ENCODE assay signal across 8 mouse cellular contexts in the genomic region with DNA sequence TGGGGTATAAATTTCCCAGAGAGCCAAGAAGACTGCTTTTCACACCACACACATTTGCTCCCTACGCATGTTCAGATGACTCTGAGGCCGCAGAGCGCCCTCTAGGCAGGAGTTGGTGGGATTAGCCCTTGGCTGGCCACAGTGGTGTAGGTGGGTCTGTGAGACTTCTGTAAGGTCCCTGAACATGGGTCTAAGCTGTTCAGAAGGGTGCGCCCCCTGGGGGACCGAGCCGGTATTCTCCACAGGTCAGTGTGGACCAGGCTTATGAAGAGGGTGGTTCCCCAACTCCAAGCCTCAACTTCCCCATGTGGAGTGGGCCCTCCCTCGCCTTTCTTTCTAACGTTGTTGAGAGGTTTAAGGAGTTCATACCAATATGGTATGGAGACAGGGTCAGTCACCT. TPM values are rescaled to one million over a fixed set of nuclear protein-coding genes. Genes with fewer than 3 reads are reported as not detected.
DNase-seq lines count a peak whose midpoint lies in the region; ATAC-seq and TF ChIP-seq lines count a peak whose summit lies in the region.
"Had no signal": no experiment of that assay in that cellular context is flagged by ENCODE, and none has a peak within 500 bp of the region (broad histone marks: within the 10 kb centered on the region; RNA-seq: fewer than 3 reads in every experiment).

No protein-coding gene starts in this region.

- H3K4me1 ChIP-seq in kidney, embryonic 15.5 days: peaks cover 15% of the 10 kb centered on the region; the same call in 1 of the 2 replicates
- H3K4me1 ChIP-seq in ES-E14 (ENCODE audit: control insufficient read depth in 2 of 2, insufficient read depth in 2 of 2, low read length in 2 of 2, poor library complexity in 1 of 2): peaks cover 0 to 11% of the 10 kb centered on the region in 2 experiments; a peak in 1 of 4 replicates
- H3K4me1 ChIP-seq in intestine, postnatal 0 days (replicated peaks; ENCODE audit: control insufficient read depth, insufficient read depth, low read length): no peaks in the 10 kb centered on the region
- 0 out of 2 replicates have a peak, but pooled peaks cover 4% of the 10 kb centered on the region for H3K4me1 ChIP-seq in lung, embryonic 14.5 days (ENCODE audit: insufficient read depth)
- H3K4me1 ChIP-seq in spleen, adult 2 months (ENCODE audit: control insufficient read depth, insufficient read depth, insufficient read length): no peaks in the 10 kb centered on the region
- H3K4me1 ChIP-seq: megakaryocyte, embryonic 14.5 days had no signal

- no peak overlapping the region for H3K4me2 ChIP-seq in kidney, embryonic 15.5 days
- no peak overlapping the region for H3K4me2 ChIP-seq in intestine, postnatal 0 days (replicated peaks; ENCODE audit: low read depth)
- H3K4me2 ChIP-seq in lung, embryonic 14.5 days: 0 out of 2 replicates have a peak overlapping the region, but pooled peaks have one; percentile 7

- H3K27me3 ChIP-seq in kidney, embryonic 15.5 days: peaks cover 6% of the 10 kb centered on the region; the same call in 1 of the 2 replicates
- no peaks in the 10 kb centered on the region for H3K27me3 ChIP-seq in intestine, postnatal 0 days (replicated peaks; ENCODE audit: control insufficient read depth, insufficient read depth, low read length)
- no peaks in the 10 kb centered on the region for H3K27me3 ChIP-seq in lung, embryonic 14.5 days (ENCODE audit: insufficient read depth, low read length)
- H3K27me3 ChIP-seq in spleen, adult 2 months (ENCODE audit: control insufficient read depth, insufficient read depth, low read length): no peaks in the 10 kb centered on the region

- no peak for TF ChIP-seq POLR2A in spleen, adult 2 months (IDR thresholded peaks at IDR 0.05; ENCODE audit: low read depth, low read length)

- in situ Hi-C loops in ES-E14 (cut with MboI; ENCODE audit: low sequenced_read_pairs in 2 of 2, unreplicated experiment in 2 of 2): no loop called here

- DNase-seq in kidney, adult 11 months: peak; percentile 21
- DNase-seq in ES-E14 (ENCODE audit: low read depth, low spot score): peak; percentile 79
- DNase-seq in c-Kit-positive CD71-positive TER-119-positive erythroid progenitor cells, embryonic 14.5 days (ENCODE audit: low spot score): peak; percentile 10
- peak; percentile 69 for DNase-seq in lung, embryonic 14.5 days
- peak; percentile 9 to 60 for DNase-seq in spleen, adult 2 months (ENCODE audit: low read depth in 1 of 2, low spot score in 2 of 2)

- no peak overlapping the region for H3K27ac ChIP-seq in kidney, embryonic 15.5 days
- no peak overlapping the region for H3K27ac ChIP-seq in ES-E14 (ENCODE audit: insufficient read depth, low read depth, low read length, poor library complexity, severe bottlenecking)
- no peak overlapping the region for H3K27ac ChIP-seq in intestine, postnatal 0 days (ENCODE audit: low read depth, low read length)
- no peak overlapping the region for H3K27ac ChIP-seq in lung, embryonic 14.5 days (ENCODE audit: low read depth)
- H3K27ac ChIP-seq in spleen, adult 2 months (ENCODE audit: insufficient read depth, low read length): no peak overlapping the region

- H3K36me3 ChIP-seq in kidney, embryonic 15.5 days: no peaks in the 10 kb centered on the region
- H3K36me3 ChIP-seq in ES-E14 (ENCODE audit: control insufficient read depth, insufficient read depth, low read length, poor library complexity, severe bottlenecking): no peaks in the 10 kb centered on the region
- no peaks in the 10 kb centered on the region for H3K36me3 ChIP-seq in intestine, postnatal 0 days (ENCODE audit: control insufficient read depth, insufficient read depth)
- H3K36me3 ChIP-seq in lung, embryonic 14.5 days (ENCODE audit: insufficient read depth): no peaks in the 10 kb centered on the region
- H3K36me3 ChIP-seq in spleen, adult 2 months (ENCODE audit: control insufficient read depth, insufficient read depth, low read length): peaks cover 42% of the 10 kb centered on the region

- peak; percentile 64 for TF ChIP-seq CTCF in intestine, postnatal 0 days (IDR thresholded peaks at IDR 0.05; ENCODE audit: low read depth)
- peak; percentile 59 for TF ChIP-seq CTCF in lung, embryonic 14.5 days (IDR thresholded peaks at IDR 0.05; ENCODE audit: low read depth)
- peak; percentile 44; the same call in 1 of the 2 replicates for TF ChIP-seq CTCF in spleen, adult 2 months (IDR thresholded peaks at IDR 0.05; ENCODE audit: extremely low read depth, insufficient read depth, insufficient read length, insufficient replicate concordance)

- H3K9me3 ChIP-seq in kidney, embryonic 15.5 days (replicated peaks): no peaks in the 10 kb centered on the region
- no peaks in the 10 kb centered on the region for H3K9me3 ChIP-seq in ES-E14 (ENCODE audit: control insufficient read depth, insufficient read depth, low read depth, low read length)
- no peaks in the 10 kb centered on the region for H3K9me3 ChIP-seq in intestine, postnatal 0 days (ENCODE audit: control insufficient read depth)
- no peaks in the 10 kb centered on the region for H3K9me3 ChIP-seq in lung, embryonic 14.5 days (ENCODE audit: low read depth, low read length)
- H3K9me3 ChIP-seq: megakaryocyte, embryonic 14.5 days had no signal

- no peak overlapping the region for H3K9ac ChIP-seq in kidney, embryonic 15.5 days
- no peak overlapping the region for H3K9ac ChIP-seq in ES-E14 (ENCODE audit: insufficient read depth, low read depth, low read length, poor library complexity, severe bottlenecking)
- no peak overlapping the region for H3K9ac ChIP-seq in intestine, postnatal 0 days (ENCODE audit: low read depth, low read length)
- H3K9ac ChIP-seq in lung, embryonic 14.5 days: no peak overlapping the region

- H3K4me3 ChIP-seq in kidney, embryonic 15.5 days (replicated peaks): no peak overlapping the region
- peak overlapping the region in 1 of 2 experiments; percentile 8; a peak in 1 of 4 replicates for H3K4me3 ChIP-seq in ES-E14 (ENCODE audit: insufficient read depth in 1 of 2, low read depth in 1 of 2, low read length in 2 of 2, poor library complexity in 1 of 2, severe bottlenecking in 1 of 2)
- H3K4me3 ChIP-seq in intestine, postnatal 0 days (ENCODE audit: low read depth, low read length): no peak overlapping the region
- no peak overlapping the region for H3K4me3 ChIP-seq in lung, embryonic 14.5 days (ENCODE audit: low read depth, low read length)
- H3K4me3 ChIP-seq in spleen, adult 2 months (ENCODE audit: extremely low read depth, insufficient read depth, insufficient read length): no peak overlapping the region
- H3K4me3 ChIP-seq: megakaryocyte, embryonic 14.5 days had no signal

- 46% methylated on average over 8 of the region's 8 CpGs for WGBS in kidney, embryonic 15.5 days
- 44% methylated on average over 8 of the region's 8 CpGs for WGBS in intestine, postnatal 0 days
- 44% methylated on average over 8 of the region's 8 CpGs for WGBS in lung, embryonic 14.5 days
- WGBS in spleen, adult 2 months: 42% methylated on average over 8 of the region's 8 CpGs

- ATAC-seq in kidney, embryonic 15.5 days (replicated peaks; ENCODE audit: low FRiP score): no peak
- no peak for ATAC-seq in intestine, postnatal 0 days
- peak; percentile 22; the same call in 1 of the 2 replicates for ATAC-seq in lung, embryonic 14.5 days (ENCODE audit: insufficient read depth)

TF ChIP-seq in ES-E14, 5 proteins besides CTCF, POLR2A, EP300 and RAD21:
- TF ChIP-seq CHD2 (IDR thresholded peaks at IDR 0.05; ENCODE audit: low read depth, low read length) (no peak), ZC3H11A (IDR thresholded peaks at IDR 0.05; ENCODE audit: borderline replicate concordance, low read depth, low read length) (no peak), ZNF384 (IDR thresholded peaks at IDR 0.05; ENCODE audit: low read depth, low read length) (no peak), MAFK (IDR thresholded peaks at IDR 0.05; ENCODE audit: insufficient read depth, low read depth, low read length) (no peak), HCFC1 (IDR thresholded peaks at IDR 0.05; ENCODE audit: borderline replicate concordance, insufficient read depth, low read length) (no peak)

RNA-seq across cellular contexts. Expression of a gene that starts 59.3 kb away (rescaled TPM):
- polyA plus RNA-seq in kidney, embryonic 15.5 days (2015; fragmentation: Nextera tagmentation; extraction: Ambion mirVana): 15.9 and 16.1 TPM in 2 replicates
- 40.9 and 50.4 TPM in 2 replicates for total RNA-seq in ES-E14 (2012; rRNA removed)
- polyA plus RNA-seq in intestine, postnatal 0 days (2015; fragmentation: Nextera tagmentation; extraction: Ambion mirVana): 13.8 and 14.4 TPM in 2 replicates
- polyA plus RNA-seq in lung, embryonic 14.5 days (2014; fragmentation: Nextera tagmentation; extraction: Ambion mirVana): 63.0 and 77.1 TPM in 2 replicates
- 66.8 and 67.9 TPM in 2 replicates for polyA plus RNA-seq in spleen, adult 2 months (2012; rRNA removed)

Comparison
In these comparisons a context has a peak if more than half of its experiments do, and no peak if none do; other contexts are left out.
1. DNase-seq: peak in every context shown above with its lines; median percentile 79 in ES-E14; 69 in lung, embryonic 14.5 days; 34 in spleen, adult 2 months; 21 in kidney, adult 11 months; 10 in c-Kit-positive CD71-positive TER-119-positive erythroid progenitor cells, embryonic 14.5 days.